Mouse (Mus musculus) bone marrow macrophage, adult 2 months (primary cell): Measurements from ENCODE around the gene Srsf10. TPM values are rescaled to one million over a fixed set of nuclear protein-coding genes. Genes with fewer than 3 reads are reported as not detected.

Source experiments
- H3K27ac ChIP-seq: 2 replicates; pipeline ENCODE4 v1.5.1; 2012; ENCODE audit warnings: low read depth, low read length; ENCODE audit not compliant: insufficient read depth
- H3K4me1 ChIP-seq: 2 replicates; pipeline ENCODE4 v1.6.1; 2012; ENCODE audit warnings: low read length; ENCODE audit not compliant: control insufficient read depth, insufficient read depth
- H3K4me3 ChIP-seq: 2 replicates; pipeline ENCODE4 v1.5.1; 2012; ENCODE audit warnings: mild to moderate bottlenecking, low read length, moderate library complexity; ENCODE audit not compliant: insufficient read depth
- CTCF ChIP-seq: IDR thresholded peaks from 2 replicates; pipeline ENCODE4 v1.5.1; 2012; ENCODE audit warnings: low read depth, mild to moderate bottlenecking, low read length, moderate library complexity
- POLR2A ChIP-seq: IDR thresholded peaks from 2 replicates; pipeline ENCODE4 v1.6.1; 2012; ENCODE audit warnings: mild to moderate bottlenecking, low read depth, low read length, borderline replicate concordance
- polyA plus RNA-seq: library from polyadenylated mRNA; stranded (reverse); fragments of >200 nt; gene quantifications from 2 replicates; pipeline ENCODE4 v1.2.4, GENCODE M21; 2012; ENCODE audit not compliant: missing spikeins, insufficient read depth, insufficient read length

Srsf10 gene
- polyA plus RNA-seq, 1 experiment: 82.1 TPM

GRCm38 (mm10) chr4:135832070-135832469, 23.5 kb upstream of the Srsf10 start:
- no peak overlapping the region for H3K27ac ChIP-seq
- no peak for TF ChIP-seq CTCF
- TF ChIP-seq POLR2A: no peak
- H3K4me1 ChIP-seq: no peaks in the 10 kb centered on the region
- H3K4me3 ChIP-seq: no peak overlapping the region

GRCm38 (mm10) chr4:135833301-135834123, 22.0 kb upstream of the Srsf10 start:
- H3K27ac ChIP-seq: no peak overlapping the region
- no peak overlapping the region for H3K4me3 ChIP-seq
- no peaks in the 10 kb centered on the region for H3K4me1 ChIP-seq
- TF ChIP-seq CTCF (no peak), POLR2A (no peak)

GRCm38 (mm10) chr4:135834124-135834717, 21.3 kb upstream of the Srsf10 start:
- no peak for TF ChIP-seq CTCF
- no peak overlapping the region for H3K4me3 ChIP-seq
- H3K4me1 ChIP-seq: no peaks in the 10 kb centered on the region
- no peak overlapping the region for H3K27ac ChIP-seq

GRCm38 (mm10) chr4:135838925-135839292, 16.6 kb upstream of the Srsf10 start:
- Histone ChIP-seq H3K27ac (no peak overlapping the region), H3K4me3 (no peak overlapping the region)
- TF ChIP-seq POLR2A (no peak), CTCF (no peak)

GRCm38 (mm10) chr4:135839293-135840011, 16.1 kb upstream of the Srsf10 start:
- H3K27ac ChIP-seq: no peak overlapping the region
- no peak for TF ChIP-seq POLR2A
- TF ChIP-seq CTCF: no peak
- H3K4me1 ChIP-seq: no peaks in the 10 kb centered on the region
- H3K4me3 ChIP-seq: no peak overlapping the region

More at GRCm38 (mm10) chr4:135838925-135839292, 16.6 kb upstream of the Srsf10 start:
- no peaks in the 10 kb centered on the region for H3K4me1 ChIP-seq

GRCm38 (mm10) chr4:135844400-135844799, 11.1 kb upstream of the Srsf10 start:
- TF ChIP-seq POLR2A (no peak), CTCF (no peak)
- H3K4me3 ChIP-seq: no peak overlapping the region
- 0 out of 2 replicates have a peak, but pooled peaks cover 3% of the 10 kb centered on the region for H3K4me1 ChIP-seq
- no peak overlapping the region for H3K27ac ChIP-seq

GRCm38 (mm10) chr4:135847581-135847980, 8.0 kb upstream of the Srsf10 start:
- no peak for TF ChIP-seq POLR2A
- no peak for TF ChIP-seq CTCF
- Histone ChIP-seq H3K27ac (no peak overlapping the region), H3K4me3 (no peak overlapping the region), H3K4me1 (0 out of 2 replicates have a peak, but pooled peaks cover 3% of the 10 kb centered on the region)

- no peak for TF ChIP-seq CTCF
- no peak for TF ChIP-seq POLR2A
- no peak overlapping the region for H3K27ac ChIP-seq
- no peak overlapping the region for H3K4me3 ChIP-seq
- H3K4me1 ChIP-seq: peaks cover 8% of the 10 kb centered on the region
These were observed 5.0 kb upstream of the Srsf10 start for GRCm38 (mm10) chr4:135850411-135851095.

- Histone ChIP-seq H3K4me3 (no peak overlapping the region), H3K27ac (no peak overlapping the region), H3K4me1 (peaks cover 8% of the 10 kb centered on the region)
- TF ChIP-seq POLR2A: no peak
- no peak for TF ChIP-seq CTCF
These were observed 3.6 kb upstream of the Srsf10 start for GRCm38 (mm10) chr4:135851942-135852341.
